Mouse (Mus musculus) c-Kit-positive CD71-positive TER-119-positive erythroid progenitor cells, embryonic 14.5 days (primary cell): ENCODE data around the gene Tcn2.
A peak's percentile ranks its signal among the peaks of the same experiment; 100 is the strongest.
"Not testable (repeated sequence)": the region's sequence is repeated elsewhere in the genome, so short reads cannot be mapped to it uniquely, and the experiment has no call there.

ENCODE experiments used
- DNase-seq: peaks from one replicate; pipeline ENCODE4 v3.0.0-alpha.2; 2013; ENCODE audit warnings: low spot score

The Tcn2 gene

DNA sequence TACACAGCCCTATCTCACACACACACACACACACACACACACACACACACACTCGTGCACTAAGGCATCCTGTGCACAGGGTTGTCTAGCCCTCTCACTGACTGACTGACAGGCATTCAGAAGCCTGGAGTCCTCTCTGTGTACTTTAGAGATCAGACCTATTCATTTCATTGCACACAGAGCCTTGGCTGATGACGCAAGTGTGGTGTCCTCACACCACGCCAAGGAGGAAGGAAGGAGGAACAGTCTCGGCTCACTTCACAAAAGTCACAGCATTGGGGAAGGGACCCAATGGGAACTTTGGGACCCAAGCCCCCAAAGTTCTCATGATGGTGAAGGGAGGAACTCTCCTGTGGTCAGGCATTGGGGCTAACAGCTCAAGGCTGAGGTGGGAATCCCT lies 1.9 kb downstream of the Tcn2 start:
- DNase-seq = no peak

DNA sequence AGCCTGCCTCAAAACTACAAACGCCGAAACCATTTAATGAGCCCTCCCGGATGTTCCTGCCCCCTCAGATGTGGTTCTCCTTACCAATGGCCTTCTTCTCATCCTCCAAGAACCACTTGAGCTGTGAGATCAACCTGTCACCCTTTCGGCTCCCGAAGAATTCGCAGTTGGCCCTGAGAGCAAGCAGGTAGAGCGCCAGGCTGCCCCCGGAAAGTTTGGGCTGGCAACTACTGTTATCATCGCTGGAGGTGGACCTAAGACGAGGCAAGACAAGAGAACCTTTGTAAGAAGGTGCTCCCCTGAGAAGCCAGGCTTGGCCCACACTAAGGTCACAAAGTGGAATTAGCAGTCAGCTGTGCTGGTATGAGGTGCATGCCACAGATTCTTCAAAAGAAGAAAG lies 6.0 kb downstream of the Tcn2 start:
- DNase-seq = no peak

DNA sequence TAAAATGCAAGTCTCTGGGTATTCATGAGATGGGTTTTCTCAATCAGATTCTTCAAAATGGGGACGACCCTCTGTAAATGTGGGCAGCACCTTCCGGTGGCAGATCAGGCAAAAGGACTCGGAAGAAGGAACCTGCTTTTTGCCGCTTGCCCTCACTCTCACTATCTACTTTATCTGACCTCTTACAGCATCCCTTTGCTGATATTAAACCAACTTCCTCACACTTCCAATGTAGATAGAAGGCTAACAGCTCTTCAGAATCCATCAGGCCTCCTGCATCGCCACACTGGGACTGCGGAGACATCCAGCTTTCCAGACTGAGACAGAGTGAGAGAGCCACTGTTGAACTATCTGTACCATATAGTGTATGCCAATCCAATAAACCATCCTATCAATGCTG lies 9.2 kb downstream of the Tcn2 start:
- no peak for DNase-seq

DNA sequence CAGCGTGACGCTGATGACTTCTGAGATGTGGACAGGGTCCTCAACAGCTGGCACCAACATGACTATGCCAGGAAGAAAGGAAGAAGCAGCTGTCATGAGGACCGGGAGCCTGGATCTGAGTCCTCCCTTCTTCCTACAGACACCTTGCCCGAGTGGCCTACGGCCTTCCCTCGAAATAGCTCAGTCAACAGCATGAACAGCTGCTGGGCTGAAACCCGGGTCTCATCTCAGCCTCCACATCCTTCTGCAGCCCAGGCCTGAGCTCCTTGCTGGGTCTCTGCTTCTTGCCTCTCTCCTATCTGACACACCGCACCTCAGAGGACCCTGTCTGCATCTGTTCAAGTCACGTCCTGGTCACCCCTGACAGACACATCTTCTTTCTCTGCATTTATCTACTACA lies 9.8 kb downstream of the Tcn2 start:
- DNase-seq = no peak

DNA sequence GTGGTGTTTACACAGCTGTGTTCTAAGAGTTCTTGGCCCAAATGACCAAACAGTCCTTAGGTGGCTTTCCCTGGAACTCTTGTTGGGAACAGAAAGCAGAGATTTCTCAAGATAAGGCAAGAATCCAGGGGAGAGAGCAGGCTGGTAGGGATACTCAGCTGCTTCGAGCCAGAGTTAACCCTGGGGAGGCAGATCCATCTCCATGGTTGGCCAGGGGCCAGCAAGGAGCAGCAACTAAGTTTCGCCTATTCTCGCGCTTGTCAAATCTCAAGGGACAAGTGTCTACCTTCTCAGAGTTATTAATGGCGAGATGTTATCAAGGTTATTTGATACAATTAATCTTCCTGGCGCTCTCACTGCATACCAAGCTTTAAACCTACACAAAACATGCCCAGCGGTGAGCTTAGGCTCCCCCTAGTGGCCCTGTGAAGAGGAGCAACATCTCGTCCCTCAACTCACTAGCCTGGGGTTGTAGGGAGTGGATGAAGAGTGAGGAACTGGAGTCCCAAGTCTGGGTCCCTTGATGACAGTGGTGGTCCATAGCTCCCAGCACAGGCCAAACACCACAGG lies 10.6 kb downstream of the Tcn2 start:
- DNase-seq = peak; percentile 42

DNA sequence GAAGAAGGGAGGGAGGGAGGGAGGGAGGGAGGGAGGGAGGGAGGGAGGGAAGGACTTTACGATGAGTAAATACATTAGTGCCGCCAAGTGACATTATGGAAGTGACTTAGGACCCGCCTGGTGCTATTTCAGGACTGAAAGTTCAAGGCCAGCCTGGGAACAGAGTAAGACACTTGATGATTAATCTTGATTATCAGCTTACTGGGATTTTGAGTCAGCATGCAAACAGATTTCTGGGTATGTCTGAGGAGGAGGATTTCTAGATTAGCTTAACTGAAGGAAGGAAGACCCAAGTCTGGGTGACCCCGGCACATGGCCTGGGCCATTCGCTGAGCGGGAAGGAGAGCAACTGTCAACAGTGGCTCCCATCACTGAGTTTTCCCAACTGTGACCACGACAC lies 11.5 kb downstream of the Tcn2 start:
- no peak for DNase-seq

DNA sequence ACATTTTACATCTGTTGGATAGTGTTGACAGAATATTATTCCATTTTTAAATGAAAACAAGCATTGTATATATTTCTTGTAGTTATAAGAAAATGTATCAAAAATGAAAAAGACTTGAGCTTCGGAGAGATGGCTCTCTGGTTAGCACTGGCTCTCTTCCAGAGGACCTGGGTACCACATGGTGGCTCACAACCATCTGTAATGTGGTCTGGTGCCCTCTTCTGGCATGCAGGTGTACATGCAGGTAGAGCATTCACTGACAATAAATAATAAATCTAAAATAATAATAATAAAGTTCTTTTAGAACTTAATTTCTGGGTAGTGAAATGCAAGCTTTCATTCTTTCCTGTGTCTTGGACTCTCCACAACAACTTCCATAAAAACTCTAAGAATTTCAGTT lies 13.2 kb downstream of the Tcn2 start:
- no peak for DNase-seq

DNA sequence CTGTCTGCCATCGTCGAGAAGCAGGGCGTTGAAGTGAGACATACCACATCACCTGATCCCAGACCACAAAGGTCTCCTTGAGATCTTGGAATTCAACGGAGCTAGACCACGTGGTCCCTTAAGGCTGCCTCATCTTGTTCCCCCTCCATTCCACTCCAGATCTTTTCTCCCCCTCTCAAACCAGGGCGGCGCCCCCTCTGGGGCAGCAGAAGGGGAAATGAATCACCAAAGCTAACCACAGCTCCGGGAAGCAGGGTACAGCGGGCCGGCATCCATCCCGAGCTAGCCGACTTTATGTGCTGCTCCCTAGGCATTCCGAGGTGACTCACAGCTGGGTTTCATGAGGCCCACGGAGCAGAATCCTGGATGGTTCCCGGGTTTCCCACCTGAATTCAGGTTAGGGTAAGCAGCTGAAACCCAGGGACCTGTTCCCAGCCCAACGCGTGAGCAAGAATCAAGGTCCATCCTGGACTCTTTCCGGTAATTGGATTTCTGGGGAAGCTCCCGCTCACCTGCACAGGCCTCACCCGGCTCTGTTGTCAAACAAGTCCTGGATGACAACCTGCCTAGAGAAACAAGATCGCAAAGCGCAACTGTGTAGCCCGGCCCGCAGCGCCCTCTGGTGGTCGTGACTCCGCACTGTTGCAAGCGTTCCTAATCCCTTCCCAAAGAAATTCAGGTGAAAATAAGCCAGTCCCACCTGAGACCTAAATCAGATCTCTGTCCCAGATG lies 17.7 kb downstream of the Tcn2 start, which contains the start of gene Slc35e4:
Slc35e4 (minus strand) TSS at position 556 of the 732 bp plus-strand sequence.
- DNase-seq = peak; percentile 62

DNA sequence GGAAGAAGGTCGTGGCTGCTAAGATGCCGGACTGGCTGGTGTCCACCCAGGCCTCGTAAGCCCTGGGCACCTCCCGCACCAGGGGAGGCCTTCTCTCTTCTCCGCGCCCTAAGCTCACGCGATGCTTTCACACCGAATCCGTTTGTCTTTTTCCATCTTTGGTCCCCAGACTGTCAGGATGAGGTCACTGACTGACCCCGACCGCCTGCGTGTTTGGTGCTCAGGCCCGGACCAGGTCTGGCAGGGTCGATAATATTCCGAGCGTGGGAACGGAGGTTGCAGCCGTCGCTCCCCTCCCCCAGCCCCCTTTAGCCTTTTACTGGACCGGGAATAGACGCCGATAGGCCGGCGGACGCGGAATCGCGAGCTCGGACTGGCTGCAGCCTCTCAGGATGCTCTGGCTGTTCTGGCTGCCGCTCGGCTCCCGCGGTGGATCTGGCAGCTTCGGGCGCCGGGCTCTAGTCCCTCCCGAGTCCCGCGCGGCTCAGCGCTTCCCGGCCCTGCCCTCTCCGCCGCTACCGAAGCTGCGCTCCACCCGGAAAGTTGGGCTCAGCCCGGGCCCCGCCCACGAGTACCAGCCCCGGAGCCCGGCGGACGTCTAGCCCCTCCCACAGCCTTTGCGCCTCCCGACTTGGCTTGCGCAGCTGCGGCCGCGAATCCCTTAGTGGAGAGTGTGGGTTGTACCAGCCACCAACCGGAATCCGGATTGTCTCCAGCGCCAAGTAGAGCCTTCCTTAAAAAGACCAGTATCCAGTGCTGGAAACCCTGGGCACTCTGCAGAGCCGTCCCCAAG lies 18.4 kb downstream of the Tcn2 start:
- DNase-seq = peak; percentile 68

DNA sequence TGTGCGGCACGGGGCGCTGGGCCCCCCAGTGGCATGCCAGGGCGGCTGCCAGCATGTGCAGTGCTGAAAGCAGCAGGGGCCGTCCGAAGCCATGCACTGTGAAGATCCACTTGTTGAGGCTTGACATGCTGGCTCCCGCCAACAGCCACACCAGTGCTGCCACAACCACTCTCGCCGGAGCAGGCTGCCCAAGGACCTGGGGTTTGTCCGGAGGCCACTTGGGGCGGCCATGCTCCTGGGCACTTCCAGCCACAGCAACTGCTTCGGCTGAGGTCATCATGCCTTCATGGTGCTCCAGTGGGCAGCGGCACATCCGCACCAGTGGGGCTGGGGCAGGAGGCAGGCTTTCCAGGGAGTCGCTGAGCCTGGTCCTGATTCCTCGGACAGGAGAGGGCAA lies 19.1 kb downstream of the Tcn2 start:
- DNase-seq = no peak

DNA sequence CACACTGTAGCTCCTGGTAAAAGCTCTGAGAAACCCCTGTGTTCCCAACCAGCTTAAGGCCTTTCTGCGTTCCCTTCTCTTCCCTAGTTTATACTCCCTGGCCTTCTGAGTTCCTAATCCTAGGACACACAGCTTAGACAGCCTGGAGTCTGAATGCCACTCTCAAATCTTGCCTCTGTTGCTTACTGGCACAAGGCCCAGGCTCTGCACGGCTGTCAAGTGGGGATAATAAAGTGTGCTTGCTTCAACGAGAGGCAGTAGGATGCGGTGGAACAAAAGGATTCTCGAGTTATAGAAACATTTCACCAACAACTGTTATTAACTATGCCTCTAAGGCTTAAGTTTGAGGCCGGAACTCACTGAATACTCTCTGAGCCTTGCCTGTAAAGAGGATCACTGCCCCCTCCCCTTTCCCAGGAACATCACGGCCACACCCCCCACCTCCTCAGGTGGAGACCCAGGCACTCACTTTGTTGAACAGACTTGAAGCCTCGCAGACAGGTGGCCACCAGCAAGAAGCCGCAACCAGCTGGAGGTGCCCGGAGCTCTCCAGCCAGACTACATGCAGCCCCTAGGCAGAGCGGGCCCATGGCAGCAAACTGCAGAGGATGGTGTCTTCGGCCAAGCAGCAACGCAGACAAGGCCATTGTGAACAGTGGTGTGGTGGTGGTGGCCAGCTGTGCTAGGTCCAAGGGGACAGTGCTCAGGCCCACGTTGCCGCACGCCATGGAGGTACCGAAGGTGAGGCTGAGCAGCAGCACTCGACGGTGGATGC lies 19.7 kb downstream of the Tcn2 start:
- no peak for DNase-seq

DNA sequence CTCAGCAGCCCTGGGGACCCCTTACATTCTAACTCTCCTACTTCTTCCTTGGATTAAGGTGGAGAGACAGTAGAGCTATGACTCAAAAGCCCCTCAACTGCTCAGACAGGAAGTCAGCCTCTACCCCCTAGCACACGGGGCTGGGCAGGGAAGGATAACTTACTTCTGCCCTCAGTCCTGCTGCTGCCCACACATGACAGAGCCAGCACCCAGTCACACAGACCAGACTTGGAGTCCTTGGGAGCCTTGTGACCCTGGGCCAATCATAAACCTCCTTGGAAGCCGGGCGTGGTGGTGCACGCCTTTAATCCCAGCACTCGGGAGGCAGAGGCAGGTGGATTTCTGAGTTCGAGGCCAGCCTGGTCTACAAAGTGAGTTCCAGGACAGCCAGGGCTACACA lies 20.5 kb downstream of the Tcn2 start:
- not testable (repeated sequence) for DNase-seq

DNA sequence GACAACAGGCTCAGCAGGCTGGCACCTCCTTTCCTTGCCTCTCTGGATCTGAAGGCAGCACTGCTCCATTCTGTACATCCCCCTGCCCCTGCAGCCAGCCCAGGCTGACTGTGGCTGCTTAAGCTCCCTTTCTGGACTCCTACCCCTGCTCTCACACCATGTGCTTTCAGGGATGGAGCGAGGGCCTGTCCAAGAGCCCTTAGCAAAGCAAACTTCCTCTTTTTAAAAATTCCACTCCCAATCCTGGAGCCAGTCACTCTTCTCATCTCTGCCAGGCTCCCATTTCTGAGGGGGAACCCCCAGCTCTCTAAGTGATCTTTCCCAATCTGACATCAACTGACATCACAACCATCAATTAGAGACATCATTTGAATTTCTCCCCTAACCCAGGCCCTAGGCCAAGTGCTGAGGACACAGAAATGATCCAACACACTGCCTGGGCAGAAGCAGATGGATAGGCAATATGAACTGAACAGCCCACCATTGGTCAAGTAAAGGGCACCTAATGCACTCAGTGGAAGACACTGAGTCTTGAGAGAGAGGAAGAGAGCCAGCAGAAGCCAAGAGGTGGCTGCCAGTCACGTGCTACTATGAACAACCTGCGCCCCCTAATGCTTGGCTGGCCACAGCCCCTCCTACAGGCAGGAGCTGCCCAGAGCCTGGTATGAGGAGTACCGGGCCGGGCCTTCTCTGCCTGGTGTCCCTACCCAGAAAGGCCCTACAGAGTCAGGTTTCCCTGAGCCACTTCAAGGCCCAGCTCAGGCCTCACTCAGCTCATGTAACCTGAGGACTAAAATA lies 21.2 kb downstream of the Tcn2 start:
- no peak for DNase-seq

DNA sequence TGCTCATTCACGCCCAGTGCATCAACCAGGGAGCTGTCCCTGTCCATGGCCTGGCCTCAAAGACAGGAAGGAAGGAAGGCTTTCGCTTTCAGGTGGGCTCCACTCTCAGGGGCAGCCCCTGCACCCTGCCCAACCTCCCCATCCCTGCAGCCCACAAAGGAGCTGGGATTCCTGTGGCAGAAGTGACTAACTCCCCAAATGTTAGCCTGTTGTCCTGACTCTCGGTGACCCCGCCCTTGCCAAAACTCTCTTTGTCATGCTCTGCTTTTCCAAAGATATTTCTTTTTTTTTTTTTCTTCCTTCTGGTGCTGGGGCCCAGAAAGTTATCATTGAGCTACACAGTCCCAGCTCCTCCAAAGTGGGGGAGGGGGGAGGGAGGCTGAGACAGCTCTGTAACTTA lies 22.7 kb downstream of the Tcn2 start:
- no peak for DNase-seq

DNA sequence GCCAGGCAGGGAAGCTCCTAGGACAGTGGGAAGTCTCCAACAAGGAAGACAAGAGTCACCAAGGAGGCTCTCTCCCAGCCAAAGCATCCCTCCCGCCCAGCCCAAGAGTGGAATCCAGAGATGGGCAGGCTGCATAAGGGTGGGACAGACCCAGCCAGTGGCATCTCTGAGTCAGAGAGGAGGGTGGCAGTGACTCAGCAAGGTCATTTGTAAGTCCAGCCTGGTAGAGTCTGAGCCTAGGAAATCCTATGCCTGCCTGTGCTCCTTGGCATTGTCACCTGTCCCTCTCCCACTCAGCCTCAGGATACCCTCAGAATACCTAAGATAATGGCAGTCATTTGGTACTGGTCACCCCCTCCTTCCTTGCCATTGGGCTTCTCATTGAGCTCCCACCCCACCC lies 26.5 kb downstream of the Tcn2 start:
- DNase-seq = no peak

DNA sequence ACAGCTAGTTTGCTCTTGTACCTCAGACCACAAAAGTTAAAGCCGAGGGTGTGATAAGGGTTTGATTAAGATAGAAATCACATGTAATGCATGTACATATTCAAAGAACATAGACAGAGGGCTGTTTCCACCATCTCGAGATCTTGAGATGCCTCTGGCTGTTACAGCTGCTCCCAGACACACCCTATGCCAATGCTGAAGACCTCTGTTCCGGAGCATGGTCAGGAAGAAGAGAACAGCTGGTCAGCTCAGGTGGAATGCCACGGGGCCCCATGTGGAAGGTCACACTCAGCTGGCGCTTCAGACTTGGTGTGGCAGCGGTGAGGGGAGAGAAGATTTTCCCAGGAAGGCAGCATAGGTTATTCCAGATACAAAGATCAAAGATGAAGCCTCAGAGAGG lies 27.3 kb downstream of the Tcn2 start:
- DNase-seq = no peak

DNA sequence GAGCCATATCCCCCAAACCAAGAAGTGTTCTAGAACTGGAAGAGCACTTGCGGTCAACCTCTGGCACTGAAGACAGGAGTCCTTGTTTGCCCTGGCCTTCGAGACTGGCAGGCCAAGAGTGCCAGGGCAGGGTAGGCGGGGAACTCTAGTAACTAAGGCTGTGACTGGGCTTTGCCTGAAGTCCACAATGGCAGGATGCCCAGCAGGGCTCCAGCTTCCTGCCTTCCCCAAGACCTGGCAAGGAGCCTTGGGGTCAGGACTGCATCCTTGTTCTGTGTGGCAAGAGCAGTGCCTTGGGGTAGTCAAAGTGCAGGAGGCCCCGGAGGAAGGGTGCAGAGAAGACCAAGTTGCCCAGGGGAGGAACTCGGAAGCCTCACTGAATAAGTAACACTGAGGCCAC lies 28.9 kb downstream of the Tcn2 start:
- no peak for DNase-seq

DNA sequence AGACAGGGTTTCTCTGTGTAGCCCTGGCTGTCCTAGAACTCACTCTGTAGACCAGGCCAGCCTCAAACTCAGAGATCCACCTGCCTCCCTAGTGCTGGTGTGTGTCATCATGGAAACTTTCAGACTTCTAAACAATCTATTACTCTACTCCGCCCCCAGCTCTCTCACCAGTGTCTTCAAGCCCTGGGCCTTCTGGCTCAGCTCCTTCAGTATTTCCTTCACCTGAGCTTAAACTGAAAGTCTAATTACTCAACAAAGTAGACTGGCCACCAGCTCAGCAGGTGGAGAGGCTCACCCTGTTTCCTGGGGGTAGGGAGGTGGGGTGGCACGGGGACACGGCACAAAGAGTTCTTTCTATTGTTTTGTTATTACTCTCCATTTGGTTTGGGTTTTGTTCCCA lies 29.4 kb downstream of the Tcn2 start:
- DNase-seq = no peak

DNA sequence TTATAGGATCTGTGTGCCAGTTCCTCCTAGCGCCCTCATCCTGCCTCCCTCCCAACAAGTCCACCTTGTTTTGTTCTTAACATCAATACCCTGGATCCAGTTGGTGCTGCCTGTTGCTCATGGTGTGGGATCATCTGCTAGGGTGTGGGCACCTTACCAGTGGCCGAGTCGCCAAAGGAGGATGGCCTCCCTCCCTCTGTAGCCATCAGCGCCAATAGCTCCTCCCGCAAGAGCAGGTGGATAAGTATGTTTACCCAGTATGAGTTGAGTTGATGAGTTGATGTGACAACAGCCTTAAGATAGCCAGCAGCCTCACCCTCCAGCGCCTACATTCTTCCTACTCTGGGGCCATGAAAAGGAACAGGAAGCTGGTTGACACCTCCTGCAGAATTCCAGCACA lies 31.7 kb downstream of the Tcn2 start:
- DNase-seq = no peak

DNA sequence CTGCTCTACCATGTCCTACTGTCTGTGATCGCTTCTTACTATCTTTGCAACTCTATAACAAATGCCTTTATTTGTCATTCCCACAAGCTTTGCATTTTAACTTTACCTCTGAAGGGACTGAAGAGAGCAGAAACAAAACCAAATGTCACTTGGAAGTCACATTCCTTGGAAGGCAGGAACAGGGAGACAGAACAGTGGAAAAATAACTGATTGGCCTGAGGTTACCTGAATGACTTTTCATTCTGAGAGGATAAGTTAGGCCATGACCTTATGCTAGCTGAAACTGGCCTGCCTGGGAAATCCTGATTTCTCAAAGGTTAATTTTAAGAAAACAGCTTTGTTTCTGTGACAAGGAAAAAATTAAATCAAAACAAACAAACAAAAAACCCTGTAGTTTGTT lies 36.0 kb downstream of the Tcn2 start:
- no peak for DNase-seq

DNA sequence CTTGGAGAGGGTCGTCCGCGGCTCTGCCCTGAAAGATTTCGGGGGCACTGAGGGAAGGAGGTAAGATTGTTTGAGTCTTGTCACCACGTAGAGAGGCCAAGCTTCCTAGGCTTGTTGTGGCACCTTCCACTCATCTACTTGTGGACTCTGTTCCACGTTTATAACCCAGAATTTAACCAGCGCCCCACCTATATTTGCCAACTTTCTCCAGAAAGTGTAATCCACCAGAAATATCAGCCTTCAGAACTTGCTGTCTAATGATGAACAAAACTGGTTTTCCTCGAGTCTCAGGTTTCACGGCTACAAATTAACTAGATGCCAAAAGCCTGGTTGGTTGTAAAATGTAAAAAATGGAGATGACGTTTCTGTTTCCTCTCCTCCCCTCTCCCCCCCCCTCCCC lies 36.5 kb downstream of the Tcn2 start:
- DNase-seq = no peak
